Mouse (Mus musculus) forebrain, embryonic 13.5 days (tissue): ENCODE data around the gene Fem1a. TPM values are rescaled to one million over a fixed set of nuclear protein-coding genes. Genes with fewer than 3 reads are reported as not detected.
A peak's percentile ranks its signal among the peaks of the same experiment; 100 is the strongest.

ENCODE experiments used
- ATAC-seq: fragments of 200-750 bp; cut with Nextera tagmentation; 2 replicates; pipeline ENCODE4 v1.8.0; 2017
- H3K27ac ChIP-seq: fragments of 300-500 bp; sonication (generic); 2 replicates; pipeline ENCODE4 v1.5.1; 2015; ENCODE audit warnings: inconsistent platforms, mild to moderate bottlenecking, moderate library complexity
- H3K27me3 ChIP-seq: fragments of 300-500 bp; sonication (generic); 2 replicates; pipeline ENCODE4 v1.6.1; 2015; ENCODE audit warnings: mild to moderate bottlenecking, inconsistent platforms
- H3K36me3 ChIP-seq: fragments of 300-500 bp; sonication (generic); 2 replicates; pipeline ENCODE4 v1.6.1; 2015; ENCODE audit warnings: mild to moderate bottlenecking, inconsistent platforms; ENCODE audit not compliant: poor library complexity, severe bottlenecking
- H3K4me1 ChIP-seq: fragments of 300-500 bp; sonication (generic); 2 replicates; pipeline ENCODE4 v1.6.1; 2015; ENCODE audit warnings: inconsistent platforms
- H3K4me2 ChIP-seq: fragments of 300-500 bp; sonication (generic); 2 replicates; pipeline ENCODE4 v1.6.1; 2015; ENCODE audit warnings: inconsistent platforms, mild to moderate bottlenecking, moderate library complexity
- H3K4me3 ChIP-seq: fragments of 300-500 bp; sonication (generic); 2 replicates; pipeline ENCODE4 v1.5.1; 2015; ENCODE audit warnings: mild to moderate bottlenecking, inconsistent platforms
- H3K9ac ChIP-seq: fragments of 300-500 bp; sonication (generic); 2 replicates; pipeline ENCODE4 v1.6.1; 2015; ENCODE audit warnings: mild to moderate bottlenecking, inconsistent platforms
- H3K9me3 ChIP-seq: fragments of 300-500 bp; sonication (generic); replicated peaks from 2 replicates; pipeline ENCODE4 v1.6.1; 2016; ENCODE audit warnings: inconsistent platforms
- WGBS: fragments of 180-500 bp; shearing (Covaris S2); methylation state at CpG from one replicate; pipeline ENCODE4 v1.1.7; 2015; 5-methylcytosine and 5-hydroxymethylcytosine counted together
- polyA plus RNA-seq: library from polyadenylated mRNA; unstranded; fragments of >200 nt; fragmentation: Nextera tagmentation; extraction: Ambion mirVana; gene quantifications from 2 replicates; pipeline ENCODE4 v1.2.1, GENCODE M21; 2015

The Fem1a gene
- 16.5 and 19.3 TPM in 2 replicates for polyA plus RNA-seq

GRCm38 (mm10) chr17:56256239-56256881 lies at the start of gene Fem1a:
Fem1a (plus strand) TSS chr17:56256810.
- under 1% methylated on average over 28 of the region's 28 CpGs for WGBS
- peaks cover 38% of the 10 kb centered on the region for H3K36me3 ChIP-seq
- H3K4me3 ChIP-seq: peak within 1 kb of the TSS; percentile 72
- H3K9me3 ChIP-seq: no peaks in the 10 kb centered on the region
- H3K4me1 ChIP-seq: peaks cover 50% of the 10 kb centered on the region
- peak; percentile 94 for ATAC-seq
- H3K4me2 ChIP-seq: peak within 1 kb of the TSS; percentile 99
- no peaks in the 10 kb centered on the region for H3K27me3 ChIP-seq
- H3K9ac ChIP-seq: peak within 1 kb of the TSS; percentile 76
- peak within 1 kb of the TSS; percentile 91 for H3K27ac ChIP-seq

- H3K9me3 ChIP-seq: no peaks in the 10 kb centered on the region
- 88% methylated on average over 6 of the region's 6 CpGs for WGBS
These were observed 49.5 kb upstream of the Fem1a start for GRCm38 (mm10) chr17:56206986-56207674.

GRCm38 (mm10) chr17:56207963-56208530 lies 48.6 kb upstream of the Fem1a start:
- H3K9ac ChIP-seq: no peak overlapping the region
- WGBS: 94% methylated on average over 9 of the region's 9 CpGs

More at GRCm38 (mm10) chr17:56206986-56207674, 49.5 kb upstream of the Fem1a start:
- no peak overlapping the region for H3K4me3 ChIP-seq
- H3K36me3 ChIP-seq: peaks cover 99% of the 10 kb centered on the region
- H3K27me3 ChIP-seq: no peaks in the 10 kb centered on the region
- no peak overlapping the region for H3K9ac ChIP-seq
- no peak overlapping the region for H3K27ac ChIP-seq
- H3K4me1 ChIP-seq: no peaks in the 10 kb centered on the region
- no peak for ATAC-seq
- no peak overlapping the region for H3K4me2 ChIP-seq

GRCm38 (mm10) chr17:56208821-56209220 lies 47.8 kb upstream of the Fem1a start:
- H3K9ac ChIP-seq: no peak overlapping the region
- no peak overlapping the region for H3K27ac ChIP-seq

More at GRCm38 (mm10) chr17:56207963-56208530, 48.6 kb upstream of the Fem1a start:
- Histone ChIP-seq H3K27ac (no peak overlapping the region), H3K36me3 (peaks cover 93% of the 10 kb centered on the region), H3K4me2 (no peak overlapping the region), H3K4me3 (no peak overlapping the region), H3K4me1 (no peaks in the 10 kb centered on the region), H3K27me3 (no peaks in the 10 kb centered on the region), H3K9me3 (no peaks in the 10 kb centered on the region)
- ATAC-seq: no peak

GRCm38 (mm10) chr17:56211090-56211489 lies 45.5 kb upstream of the Fem1a start:
- WGBS: 90% methylated on average over 2 of the region's 2 CpGs

More at GRCm38 (mm10) chr17:56208821-56209220, 47.8 kb upstream of the Fem1a start:
- WGBS: 93% methylated on average over 3 of the region's 3 CpGs
- H3K4me1 ChIP-seq: no peaks in the 10 kb centered on the region
- no peaks in the 10 kb centered on the region for H3K9me3 ChIP-seq
- no peak overlapping the region for H3K4me2 ChIP-seq
- no peak for ATAC-seq
- H3K4me3 ChIP-seq: no peak overlapping the region
- peaks cover 87% of the 10 kb centered on the region for H3K36me3 ChIP-seq
- no peaks in the 10 kb centered on the region for H3K27me3 ChIP-seq

GRCm38 (mm10) chr17:56212676-56213075 lies 43.9 kb upstream of the Fem1a start:
- Histone ChIP-seq H3K36me3 (peaks cover 54% of the 10 kb centered on the region), H3K27me3 (no peaks in the 10 kb centered on the region), H3K4me1 (peaks cover 23% of the 10 kb centered on the region), H3K4me2 (no peak overlapping the region), H3K4me3 (no peak overlapping the region), H3K27ac (no peak overlapping the region), H3K9me3 (no peaks in the 10 kb centered on the region), H3K9ac (no peak overlapping the region)
- ATAC-seq: no peak
- 80% methylated on average over 6 of the region's 6 CpGs for WGBS

More at GRCm38 (mm10) chr17:56211090-56211489, 45.5 kb upstream of the Fem1a start:
- ATAC-seq: no peak
- Histone ChIP-seq H3K4me3 (no peak overlapping the region), H3K4me2 (no peak overlapping the region), H3K27me3 (no peaks in the 10 kb centered on the region), H3K4me1 (peaks cover 7% of the 10 kb centered on the region; the same call in 1 of the 2 replicates), H3K9me3 (no peaks in the 10 kb centered on the region), H3K36me3 (peaks cover 70% of the 10 kb centered on the region), H3K27ac (no peak overlapping the region), H3K9ac (no peak overlapping the region)

GRCm38 (mm10) chr17:56214229-56214628 lies 42.4 kb upstream of the Fem1a start:
- H3K27ac ChIP-seq: no peak overlapping the region
- no peaks in the 10 kb centered on the region for H3K9me3 ChIP-seq
- no peak overlapping the region for H3K4me2 ChIP-seq
- no peak overlapping the region for H3K4me3 ChIP-seq
- peaks cover 39% of the 10 kb centered on the region for H3K36me3 ChIP-seq
- H3K9ac ChIP-seq: no peak overlapping the region
- no peaks in the 10 kb centered on the region for H3K27me3 ChIP-seq
- no peak for ATAC-seq
- WGBS: 59% methylated on average over 1 of the region's 1 CpGs
- H3K4me1 ChIP-seq: peaks cover 30% of the 10 kb centered on the region

GRCm38 (mm10) chr17:56217670-56218069 lies 38.9 kb upstream of the Fem1a start:
- Histone ChIP-seq H3K9me3 (no peaks in the 10 kb centered on the region), H3K27me3 (no peaks in the 10 kb centered on the region), H3K4me1 (peaks cover 35% of the 10 kb centered on the region), H3K4me2 (peak overlapping the region; percentile 89), H3K27ac (peak overlapping the region; percentile 91; the same call in 1 of the 2 replicates), H3K36me3 (0 out of 2 replicates have a peak, but pooled peaks cover 11% of the 10 kb centered on the region), H3K4me3 (peak overlapping the region; percentile 85), H3K9ac (peak overlapping the region; percentile 91)
- ATAC-seq: no peak
- WGBS: 67% methylated on average over 13 of the region's 13 CpGs

- H3K9ac ChIP-seq: peak within 1 kb of the TSS; percentile 91
- ATAC-seq: peak; percentile 99
- peak within 1 kb of the TSS; percentile 85 for H3K4me3 ChIP-seq
- H3K27ac ChIP-seq: peak within 1 kb of the TSS; percentile 91
- H3K27me3 ChIP-seq: no peaks in the 10 kb centered on the region
- peaks cover 35% of the 10 kb centered on the region for H3K4me1 ChIP-seq
- H3K36me3 ChIP-seq: 0 out of 2 replicates have a peak, but pooled peaks cover 6% of the 10 kb centered on the region
- WGBS: under 1% methylated on average over 42 of the region's 78 CpGs
- H3K9me3 ChIP-seq: no peaks in the 10 kb centered on the region
- peak within 1 kb of the TSS; percentile 89 for H3K4me2 ChIP-seq
These were observed 38.0 kb upstream of the Fem1a start, which contains the start of gene Dpp9 for GRCm38 (mm10) chr17:56218377-56219191. Dpp9 (minus strand) TSS chr17:56218905.

- H3K27ac ChIP-seq: peak overlapping the region; percentile 91
- 47% methylated on average over 12 of the region's 12 CpGs for WGBS
- peak overlapping the region; percentile 91 for H3K9ac ChIP-seq
- H3K27me3 ChIP-seq: no peaks in the 10 kb centered on the region
- H3K36me3 ChIP-seq: 0 out of 2 replicates have a peak, but pooled peaks cover 6% of the 10 kb centered on the region
- no peaks in the 10 kb centered on the region for H3K9me3 ChIP-seq
- ATAC-seq: peak; percentile 50; the same call in 1 of the 2 replicates
- peaks cover 35% of the 10 kb centered on the region for H3K4me1 ChIP-seq
- H3K4me3 ChIP-seq: peak overlapping the region; percentile 85
- H3K4me2 ChIP-seq: peak overlapping the region; percentile 89
These were observed 37.4 kb upstream of the Fem1a start for GRCm38 (mm10) chr17:56219251-56219650.

- H3K4me3 ChIP-seq: no peak overlapping the region
- H3K27ac ChIP-seq: no peak overlapping the region
- no peaks in the 10 kb centered on the region for H3K27me3 ChIP-seq
- no peaks in the 10 kb centered on the region for H3K9me3 ChIP-seq
- peaks cover 35% of the 10 kb centered on the region for H3K4me1 ChIP-seq
- H3K4me2 ChIP-seq: peak overlapping the region; percentile 89; the same call in 1 of the 2 replicates
- no peak overlapping the region for H3K9ac ChIP-seq
- WGBS: 78% methylated on average over 3 of the region's 3 CpGs
- 0 out of 2 replicates have a peak, but pooled peaks cover 5% of the 10 kb centered on the region for H3K36me3 ChIP-seq
- ATAC-seq: no peak
These were observed 36.8 kb upstream of the Fem1a start for GRCm38 (mm10) chr17:56219805-56220204.
